Mouse (Mus musculus): ENCODE measurements around the gene Usp46.

The Usp46 gene

GRCm38 (mm10) chr5:74068714-74069321, 587 bp upstream of the Usp46 start:
- peak; percentile 60 for DNase-seq (ENCODE audit: low read depth)

GRCm38 (mm10) chr5:74067346-74067745, 885 bp downstream of the Usp46 start:
- no peak for DNase-seq (ENCODE audit: low read depth)

- DNase-seq (ENCODE audit: low read depth) = no peak
Observed at GRCm38 (mm10) chr5:74066416-74067115, 1.7 kb downstream of the Usp46 start.

- no peak for DNase-seq (ENCODE audit: low read depth)
Observed at GRCm38 (mm10) chr5:74065565-74066275, 2.5 kb downstream of the Usp46 start.

- DNase-seq (ENCODE audit: low read depth) = no peak
Observed at GRCm38 (mm10) chr5:74064844-74065243, 3.4 kb downstream of the Usp46 start.

- DNase-seq (ENCODE audit: low read depth) = no peak
Observed at GRCm38 (mm10) chr5:74063226-74063747, 4.9 kb downstream of the Usp46 start.

GRCm38 (mm10) chr5:74062266-74062665, 6.0 kb downstream of the Usp46 start:
- DNase-seq (ENCODE audit: low read depth) = no peak

GRCm38 (mm10) chr5:74061408-74062047, 6.7 kb downstream of the Usp46 start:
- DNase-seq (ENCODE audit: low read depth) = no peak

GRCm38 (mm10) chr5:74052171-74052909, 15.9 kb downstream of the Usp46 start:
- DNase-seq (ENCODE audit: low read depth) = no peak

GRCm38 (mm10) chr5:74051394-74052170, 16.6 kb downstream of the Usp46 start:
- no peak for DNase-seq (ENCODE audit: low read depth)

GRCm38 (mm10) chr5:74050903-74051302, 17.3 kb downstream of the Usp46 start:
- DNase-seq (ENCODE audit: low read depth) = no peak

- no peak for DNase-seq (ENCODE audit: low read depth)
Observed at GRCm38 (mm10) chr5:74048846-74049495, 19.3 kb downstream of the Usp46 start.

GRCm38 (mm10) chr5:74044591-74044990, 23.6 kb downstream of the Usp46 start:
- DNase-seq (ENCODE audit: low read depth) = no peak

GRCm38 (mm10) chr5:74042796-74043340, 25.4 kb downstream of the Usp46 start:
- no peak for DNase-seq (ENCODE audit: low read depth)

- no peak for DNase-seq (ENCODE audit: low read depth)
Observed at GRCm38 (mm10) chr5:74040541-74040940, 27.7 kb downstream of the Usp46 start.

- DNase-seq (ENCODE audit: low read depth) = no peak
Observed at GRCm38 (mm10) chr5:74035454-74035853, 32.8 kb downstream of the Usp46 start.

- DNase-seq (ENCODE audit: low read depth) = no peak
Observed at GRCm38 (mm10) chr5:74034177-74034576, 34.1 kb downstream of the Usp46 start.

- no peak for DNase-seq (ENCODE audit: low read depth)
Observed at GRCm38 (mm10) chr5:74029787-74030186, 38.4 kb downstream of the Usp46 start.

GRCm38 (mm10) chr5:74028691-74029479, 39.3 kb downstream of the Usp46 start:
- DNase-seq (ENCODE audit: low read depth) = no peak

All from naive thymus-derived CD4-positive, alpha-beta T cell, adult 2 months (primary cell).